Mouse (Mus musculus): ENCODE measurements at regions not wholly inside any gene's neighbourhood (a gene's known extent, or its start where the extent isn't known, plus 50 kb on each side); places are given as distances from the start of the nearest gene placed in this dataset.

DNA sequence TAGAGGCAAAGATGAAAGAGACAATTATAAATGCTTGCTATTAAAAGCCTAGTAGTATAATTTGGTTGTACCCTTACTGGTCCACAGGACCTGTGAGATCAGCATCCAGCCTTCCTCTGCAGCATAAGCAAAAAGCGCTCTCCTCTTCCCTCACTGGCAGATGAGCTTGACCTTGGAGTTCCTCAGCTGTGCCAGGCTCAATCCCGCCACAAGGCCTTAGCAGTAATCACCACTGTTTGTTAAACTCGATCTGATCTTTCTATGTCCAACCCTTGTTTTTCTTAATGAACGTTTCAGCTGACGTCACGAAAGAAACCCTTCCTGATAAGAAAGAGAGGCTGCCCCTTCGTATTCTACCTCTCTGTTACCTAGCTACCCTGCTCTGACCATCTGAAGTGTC, 183.5 kb downstream of the Ifng start:
- no peak for DNase-seq (ENCODE audit: low spot score)

DNA sequence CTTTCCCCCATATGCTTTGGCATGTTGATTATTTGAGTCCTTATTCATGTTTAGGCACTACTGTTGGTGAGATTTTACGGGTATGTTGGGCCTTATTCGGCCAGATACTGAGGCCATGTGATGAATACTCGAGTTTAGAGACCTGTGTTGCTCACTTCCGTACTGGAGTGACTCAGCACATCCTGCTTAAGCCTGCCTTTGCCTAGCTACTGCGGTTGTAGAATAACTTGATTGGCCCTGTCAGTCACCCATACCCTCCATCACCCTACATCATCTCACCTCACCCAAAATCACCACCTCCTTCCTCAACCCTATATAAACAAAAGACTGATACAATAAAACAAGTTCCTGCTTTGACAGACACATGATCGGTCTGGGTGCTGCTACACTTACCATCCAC, 187.2 kb downstream of the Ifng start:
- no peak for DNase-seq (ENCODE audit: low spot score)

DNA sequence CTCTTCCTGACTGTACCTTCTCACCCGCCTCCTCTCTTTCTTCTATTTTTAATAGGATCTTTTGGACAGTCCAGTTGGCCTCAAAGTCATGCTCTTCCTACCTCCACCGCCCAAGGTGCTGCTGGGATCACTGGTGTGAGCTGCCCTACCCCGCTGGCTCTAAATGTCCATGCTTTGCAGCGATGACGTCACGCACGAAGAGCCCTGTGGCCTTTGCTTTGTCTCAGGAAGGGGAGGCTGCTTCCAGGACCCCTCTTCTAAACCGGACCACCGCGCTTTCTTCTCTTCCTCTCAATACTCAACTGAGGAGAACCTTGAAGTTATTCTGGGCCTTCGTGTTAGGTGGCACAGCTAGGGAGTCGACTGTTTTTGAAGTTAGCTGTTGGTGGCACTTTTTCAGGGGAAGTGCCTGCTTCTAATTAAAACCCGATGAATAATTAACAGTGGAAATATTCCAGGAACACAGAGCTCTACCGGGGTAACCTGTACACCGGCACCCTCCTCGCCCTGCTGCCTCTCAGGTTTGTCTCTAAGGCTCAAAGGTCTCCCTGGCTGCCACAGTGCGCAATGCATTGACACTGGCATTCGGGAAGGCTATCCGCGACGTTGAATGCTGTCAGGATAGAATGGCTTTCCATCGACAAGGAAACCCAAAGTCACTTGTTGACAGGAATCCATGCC, 188.7 kb downstream of the Ifng start:
- DNase-seq (ENCODE audit: low spot score), result no peak

DNA sequence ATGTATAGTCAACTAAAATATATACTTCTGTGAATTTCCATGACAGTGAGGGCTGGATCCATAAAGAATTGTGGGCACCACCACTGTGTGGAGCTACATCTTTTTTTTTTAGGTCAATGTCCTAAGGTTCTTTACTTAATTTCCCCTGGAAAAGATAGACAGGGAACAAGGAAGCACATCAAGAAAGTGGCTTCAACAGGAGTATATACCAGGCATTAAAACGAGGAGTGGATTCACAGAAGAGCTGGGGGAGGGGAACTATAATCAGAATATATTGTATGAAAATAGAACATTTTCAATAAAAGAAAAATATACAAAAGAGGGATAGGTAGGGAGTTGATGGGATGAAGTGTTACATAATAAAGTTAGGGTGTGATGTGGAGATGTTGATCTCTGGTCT, 190.9 kb downstream of the Ifng start:
- DNase-seq (ENCODE audit: low spot score), result no peak

DNA sequence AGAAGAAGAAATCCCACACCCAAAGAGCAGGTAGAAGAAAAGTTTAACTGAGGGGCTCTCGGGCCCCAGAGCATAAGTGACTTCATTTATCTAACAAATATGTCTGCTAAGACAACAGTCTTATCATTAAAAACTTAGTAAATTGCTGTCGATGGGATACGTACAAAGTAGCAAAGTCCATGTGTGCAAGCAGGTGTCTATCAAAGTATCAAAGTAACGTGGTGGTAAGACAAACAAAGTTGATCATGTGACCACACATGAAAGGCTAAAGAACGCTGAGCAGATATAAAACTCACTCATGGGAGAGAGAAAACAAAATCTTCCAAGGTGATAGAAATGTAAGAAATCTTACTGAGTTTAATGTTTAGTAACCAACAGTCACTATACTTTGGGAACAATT, 191.3 kb downstream of the Ifng start:
- no peak for DNase-seq (ENCODE audit: low spot score)

DNA sequence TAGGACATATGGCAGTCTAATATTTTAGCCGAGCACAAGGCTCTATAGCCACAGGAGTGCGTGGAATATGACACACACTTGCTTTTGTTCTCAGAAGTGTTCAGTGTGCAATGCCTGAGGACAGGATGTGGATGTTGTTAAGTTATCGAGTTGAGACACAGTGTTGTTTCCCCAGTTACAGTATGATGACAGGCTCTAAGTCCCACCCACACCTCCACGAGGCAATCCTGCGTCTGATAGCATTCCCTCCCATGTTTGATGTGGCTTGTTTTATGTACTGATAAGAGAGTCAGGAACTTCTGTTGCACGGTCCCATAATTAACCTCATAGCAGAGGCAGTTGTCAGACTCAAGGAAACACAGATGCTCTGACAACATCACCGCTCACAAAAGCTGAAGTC, 192.6 kb downstream of the Ifng start:
- no peak for DNase-seq (ENCODE audit: low spot score)

DNA sequence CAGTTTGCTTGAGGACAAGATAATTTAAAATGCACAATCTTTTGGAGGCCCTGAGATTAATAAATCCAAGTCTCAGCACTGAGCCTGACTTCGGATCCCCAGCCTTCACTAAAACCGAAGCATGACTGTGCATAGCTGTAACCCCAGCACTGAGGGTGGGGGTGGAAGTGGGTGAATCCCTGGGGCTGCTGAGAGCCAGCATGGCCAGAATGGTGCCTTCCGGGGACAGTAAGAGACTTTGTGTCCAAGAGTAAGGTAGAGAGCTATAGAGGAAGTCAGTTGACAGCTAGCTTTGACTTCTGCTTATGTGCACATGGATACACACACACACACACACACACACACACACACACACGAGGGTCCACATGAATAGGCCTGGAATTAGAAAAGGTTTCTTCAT, 198.3 kb downstream of the Ifng start:
- no peak for DNase-seq (ENCODE audit: low spot score)

DNA sequence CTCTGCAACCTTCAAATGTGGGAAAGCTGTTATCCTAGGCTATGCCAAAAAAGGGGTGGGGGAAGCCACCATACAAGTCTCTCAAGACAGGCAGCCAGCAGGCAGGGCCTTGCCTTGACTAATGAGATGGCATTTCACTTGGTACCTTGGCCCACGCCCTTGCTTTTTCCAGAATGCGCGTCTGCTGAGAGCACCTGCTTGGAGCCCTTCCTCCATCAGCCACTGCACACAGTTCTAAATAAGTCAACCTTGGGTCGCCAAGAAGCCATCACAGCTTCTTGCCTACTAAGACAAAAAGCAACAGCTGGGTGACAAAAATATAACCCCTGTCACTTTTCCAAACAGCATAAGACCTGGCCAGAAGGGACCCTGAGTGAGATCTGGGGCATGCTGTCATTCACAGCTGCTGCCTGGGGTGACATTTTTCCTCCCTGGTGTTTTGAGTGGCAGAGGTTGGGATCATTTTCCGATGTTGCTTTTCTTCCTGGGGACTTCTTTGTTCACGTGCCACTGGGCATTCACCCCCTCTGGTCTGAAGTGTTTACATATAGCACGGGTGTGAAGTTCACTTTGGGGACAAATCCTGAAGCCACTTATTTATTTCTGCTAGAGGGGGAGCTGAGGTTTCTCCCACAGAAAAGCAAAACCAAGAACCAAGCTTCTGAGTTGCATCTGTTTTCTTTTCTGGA, 199.4 kb downstream of the Ifng start:
- DNase-seq (ENCODE audit: low spot score), result peak; percentile 70

DNA sequence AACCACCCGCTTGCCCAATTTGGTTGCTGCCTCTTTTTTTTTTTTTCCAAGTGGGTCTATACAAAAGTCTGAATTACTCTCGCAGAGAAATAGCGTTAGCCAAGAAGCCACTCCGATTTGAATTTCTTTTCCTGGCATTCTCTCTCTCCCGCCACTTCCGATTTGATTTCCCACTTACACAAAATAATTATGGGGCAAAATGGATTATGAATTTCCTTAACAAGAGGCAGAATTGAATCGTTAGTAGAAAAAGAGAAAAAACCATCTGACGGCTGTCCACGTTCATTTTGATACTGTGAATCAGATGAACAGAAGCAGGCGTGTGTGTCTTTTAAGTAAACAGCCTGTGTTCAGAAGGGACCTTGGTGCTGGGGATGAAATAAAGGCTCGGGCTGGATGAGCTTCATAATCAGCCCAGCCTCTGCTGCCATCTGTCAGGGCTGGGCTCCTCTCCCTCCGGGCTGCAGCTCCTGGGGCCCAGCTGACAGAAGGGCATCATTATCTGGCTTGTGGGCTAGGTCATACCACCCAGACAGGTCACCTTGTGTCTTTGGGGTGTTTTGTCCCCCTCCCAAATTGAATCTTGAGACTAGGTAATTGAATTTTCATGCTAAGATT, 200.1 kb downstream of the Ifng start:
- peak; percentile 71 for DNase-seq (ENCODE audit: low spot score)

DNA sequence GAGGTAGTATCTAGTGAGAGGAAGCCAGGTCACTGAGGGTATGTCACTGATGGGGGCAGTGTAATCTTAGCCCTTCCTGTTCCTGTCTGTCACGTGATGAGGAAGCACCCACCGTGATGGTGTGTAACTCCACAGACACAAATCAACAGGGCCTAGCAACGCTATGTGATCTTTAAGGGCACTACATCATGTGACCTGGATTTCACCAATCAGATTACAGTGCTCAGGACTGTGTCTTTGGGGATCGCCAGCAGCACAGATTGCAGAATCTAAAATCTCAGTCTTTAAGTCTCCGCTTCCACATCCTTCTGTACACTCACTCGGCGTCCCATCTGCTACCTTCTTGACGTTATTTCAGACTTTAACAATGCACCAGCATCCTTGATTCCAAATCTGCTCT, 202.8 kb downstream of the Ifng start:
- DNase-seq (ENCODE audit: low spot score), result no peak

DNA sequence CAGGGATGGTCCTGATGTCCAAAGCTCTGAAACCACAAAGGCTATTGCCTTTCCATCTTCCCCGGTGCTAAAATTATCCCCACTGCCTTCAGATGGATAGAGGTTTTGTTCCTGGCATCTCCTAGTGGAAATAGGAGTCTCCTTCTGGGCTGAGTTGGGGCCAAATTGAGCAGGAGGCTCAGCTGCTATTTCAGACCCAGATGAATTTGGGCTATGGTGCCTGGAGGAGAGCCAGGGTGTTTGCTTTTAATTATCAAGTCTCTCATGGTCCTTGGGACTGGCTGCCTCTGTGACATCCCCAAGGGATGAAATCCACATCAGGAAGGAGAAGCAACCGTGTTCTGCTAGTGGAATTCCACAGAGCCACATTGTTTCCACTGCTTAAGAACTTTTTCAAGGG, 207.3 kb downstream of the Ifng start:
- no peak for DNase-seq (ENCODE audit: low spot score)

DNA sequence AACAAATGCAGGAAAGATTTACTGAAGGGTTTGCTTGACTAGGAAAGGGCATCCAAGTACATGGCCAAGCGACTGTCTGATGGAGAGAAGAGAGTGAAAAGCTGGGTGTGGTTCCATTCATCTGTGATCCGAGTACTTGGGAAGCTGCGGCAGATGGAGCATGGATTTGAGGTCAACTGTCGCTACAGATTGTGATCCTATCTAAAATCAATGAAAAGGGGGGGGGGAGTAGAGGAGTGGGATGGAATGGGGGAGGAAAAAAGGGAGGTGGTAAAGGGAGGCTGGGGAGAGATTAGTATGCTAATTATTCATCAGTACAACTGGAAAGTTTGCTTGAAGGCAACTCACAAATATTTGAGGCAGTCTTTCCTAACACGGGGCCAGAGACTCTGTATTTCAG, 213.4 kb downstream of the Dyrk2 start:
- DNase-seq (ENCODE audit: low spot score), result peak; percentile 66

DNA sequence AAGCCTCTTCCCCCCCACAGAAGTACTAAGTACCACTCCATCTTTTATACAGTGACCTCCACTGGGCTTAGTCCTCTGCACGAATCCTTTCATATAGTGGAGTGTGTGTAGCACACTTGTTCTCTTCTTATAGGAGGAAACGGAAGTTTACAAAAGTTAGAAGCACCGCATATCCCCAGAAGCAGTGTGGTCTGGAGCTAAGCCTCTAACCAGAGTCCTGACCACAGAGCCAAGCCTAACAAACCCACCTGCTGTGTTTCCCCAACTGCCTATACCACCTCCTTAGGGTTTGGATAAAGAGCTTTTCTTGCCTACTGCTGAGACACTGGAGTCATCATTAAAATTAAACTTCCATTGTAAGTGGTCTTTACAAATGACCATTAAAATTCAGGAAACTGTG, 204.0 kb downstream of the Dyrk2 start:
- no peak for DNase-seq (ENCODE audit: low spot score)

DNA sequence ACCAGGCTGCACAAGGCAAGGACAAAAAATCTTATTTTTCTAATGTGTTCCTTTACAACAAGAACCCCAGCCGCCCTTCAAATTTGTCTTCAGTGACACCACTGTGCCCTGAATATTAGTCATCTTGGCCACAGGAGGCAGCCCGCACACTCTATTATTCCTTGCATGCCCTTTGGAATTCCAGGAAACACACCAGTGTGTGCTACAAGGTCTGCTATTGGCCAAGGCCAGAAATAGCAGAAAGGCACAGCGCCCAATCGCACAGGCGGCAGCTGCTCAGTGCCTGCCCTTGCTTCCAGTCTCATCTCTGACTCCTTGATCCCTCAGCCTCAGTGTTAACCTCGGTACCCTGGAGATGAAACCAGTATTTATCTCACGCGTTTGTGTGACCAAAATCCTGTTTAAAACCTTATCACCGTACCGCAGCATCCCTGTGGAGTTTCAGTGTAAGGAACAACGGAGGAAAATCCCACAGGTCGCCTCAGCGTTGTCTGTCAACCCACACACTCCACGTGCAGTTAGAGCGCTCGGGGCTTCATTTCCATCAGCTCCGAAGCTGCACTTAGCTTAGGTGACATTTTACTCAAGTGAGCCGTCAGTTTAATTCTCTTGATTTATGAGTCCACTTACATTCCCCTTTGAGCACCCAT, 194.1 kb downstream of the Dyrk2 start:
- DNase-seq (ENCODE audit: low spot score), result peak; percentile 47

DNA sequence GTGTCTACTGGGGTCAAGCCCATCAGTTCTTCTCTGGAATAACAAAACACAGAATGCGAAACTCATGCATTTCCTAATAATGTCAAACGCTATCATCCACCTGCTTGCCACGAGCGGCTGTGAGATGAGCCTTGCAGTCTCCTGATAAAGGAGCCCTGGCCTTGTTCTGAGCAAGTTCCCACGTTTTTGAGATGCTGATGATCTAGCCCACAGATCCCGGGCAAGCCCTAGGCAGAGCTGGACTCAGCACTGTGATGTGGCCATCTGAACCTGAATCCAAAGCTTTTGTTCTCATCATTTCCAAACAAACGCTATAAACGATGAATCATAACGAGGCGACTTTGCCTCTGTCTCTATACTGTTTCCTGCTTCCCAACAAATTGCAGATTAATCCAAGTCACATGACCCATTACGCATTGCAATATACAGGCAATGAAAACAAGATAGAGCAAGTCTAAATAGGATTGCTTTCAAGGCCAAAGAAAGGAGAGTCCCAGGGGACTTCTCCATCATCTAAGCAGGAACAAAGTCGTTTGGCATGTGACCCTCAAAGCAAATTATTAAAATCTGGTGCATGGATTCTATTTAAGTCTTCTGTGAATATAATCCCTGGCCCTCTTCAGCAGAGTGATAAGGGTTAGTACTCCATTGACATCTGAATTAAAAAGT, 191.1 kb downstream of the Dyrk2 start:
- DNase-seq (ENCODE audit: low spot score), result peak; percentile 15

DNA sequence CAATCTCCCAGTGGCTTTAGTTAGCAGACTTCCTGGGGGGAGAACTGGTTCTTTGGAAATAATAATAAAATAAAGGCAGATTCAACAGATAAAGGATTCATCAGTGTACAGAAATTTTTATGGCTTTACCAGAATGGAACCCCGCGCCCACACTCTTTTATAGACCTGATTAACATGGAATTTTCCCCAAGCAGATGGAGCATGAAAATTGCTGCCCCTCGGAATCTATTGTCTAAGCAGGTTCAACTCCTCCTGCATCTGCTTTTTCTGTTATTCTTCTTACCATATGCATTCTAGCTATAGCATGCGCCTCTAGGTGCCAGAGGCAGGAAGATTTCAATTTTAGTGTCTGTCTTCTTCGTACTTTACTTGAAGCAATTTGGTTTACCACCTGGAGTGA, 190.5 kb downstream of the Dyrk2 start:
- DNase-seq (ENCODE audit: low spot score), result no peak

DNA sequence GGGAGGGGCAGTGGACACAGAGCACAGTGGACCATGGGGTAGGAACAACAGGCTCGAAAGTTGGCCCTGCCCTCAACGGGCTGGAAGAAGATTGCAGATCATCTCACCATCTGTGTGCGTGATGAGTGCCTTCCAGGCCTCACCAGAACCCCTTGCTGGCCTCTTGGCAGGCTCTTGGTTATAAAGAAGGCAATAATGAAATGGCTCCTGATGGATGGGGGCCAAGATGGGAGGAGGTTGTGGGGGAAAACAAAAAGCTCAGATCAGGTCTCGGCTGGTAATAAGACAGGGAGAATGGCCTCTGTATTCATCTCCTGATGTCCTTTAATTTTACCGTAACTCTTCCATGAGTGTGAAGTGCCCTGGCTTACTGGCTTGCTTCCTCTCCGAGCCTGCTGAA, 189.1 kb downstream of the Dyrk2 start:
- DNase-seq (ENCODE audit: low spot score), result no peak

DNA sequence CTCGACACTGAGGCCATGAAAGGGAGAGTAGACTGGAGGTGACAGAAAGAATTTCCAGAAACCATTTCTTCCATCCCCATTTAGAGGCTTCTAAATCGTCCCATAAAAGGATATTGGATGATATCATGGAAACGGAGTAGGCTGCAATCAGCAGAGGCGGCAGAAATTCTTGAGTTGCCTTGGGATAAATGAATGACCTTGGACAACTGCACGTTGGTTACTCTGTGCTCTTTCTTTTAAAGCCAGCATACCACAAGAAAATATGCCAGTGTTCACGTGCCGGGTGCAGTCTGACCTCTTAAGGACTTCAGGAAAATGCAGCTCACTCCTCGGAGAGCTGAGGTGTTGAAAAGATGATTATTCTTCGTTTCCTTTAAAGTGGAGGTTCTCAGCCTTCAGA, 186.7 kb downstream of the Dyrk2 start:
- DNase-seq (ENCODE audit: low spot score), result no peak

DNA sequence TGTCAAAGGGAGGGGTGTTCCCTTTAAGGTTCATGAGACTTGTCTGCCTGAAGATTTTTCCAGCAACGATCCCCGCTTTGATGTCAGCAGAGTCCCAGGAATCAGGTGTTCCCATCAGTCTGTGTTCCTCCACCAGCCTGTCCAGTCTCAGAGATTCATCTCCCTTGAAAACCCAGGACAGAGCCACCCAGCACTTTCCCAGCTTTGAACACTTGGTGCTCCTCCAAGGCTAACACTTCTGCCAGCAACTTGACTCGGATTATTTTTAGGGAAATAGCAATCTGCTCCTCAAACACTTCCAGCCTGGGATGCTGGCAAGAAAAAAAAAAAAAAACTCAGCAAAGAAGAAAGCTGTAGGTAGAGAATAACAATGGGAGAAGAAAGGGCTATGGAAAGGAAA, 170.7 kb downstream of the Dyrk2 start:
- no peak for DNase-seq (ENCODE audit: low spot score)

DNA sequence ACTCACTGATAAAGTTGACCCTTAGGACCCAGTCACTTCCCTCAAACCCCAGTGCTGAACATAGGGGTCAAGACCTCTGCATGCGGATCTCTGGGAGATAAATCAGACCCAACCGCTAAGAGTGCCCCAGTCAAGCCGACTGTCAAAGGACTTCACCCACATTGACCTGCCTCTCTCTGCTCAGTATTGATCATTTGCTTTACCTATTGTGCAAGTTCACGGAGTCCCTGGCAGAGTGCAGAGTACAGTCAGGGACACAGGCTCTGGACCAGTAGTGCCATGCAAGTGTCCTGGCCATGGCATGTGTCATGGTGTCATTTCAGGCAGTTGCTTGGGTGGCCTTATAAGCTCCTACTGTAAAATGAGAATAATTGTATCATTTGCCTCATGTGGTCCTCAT, 169.9 kb downstream of the Dyrk2 start:
- no peak for DNase-seq (ENCODE audit: low spot score)

DNA sequence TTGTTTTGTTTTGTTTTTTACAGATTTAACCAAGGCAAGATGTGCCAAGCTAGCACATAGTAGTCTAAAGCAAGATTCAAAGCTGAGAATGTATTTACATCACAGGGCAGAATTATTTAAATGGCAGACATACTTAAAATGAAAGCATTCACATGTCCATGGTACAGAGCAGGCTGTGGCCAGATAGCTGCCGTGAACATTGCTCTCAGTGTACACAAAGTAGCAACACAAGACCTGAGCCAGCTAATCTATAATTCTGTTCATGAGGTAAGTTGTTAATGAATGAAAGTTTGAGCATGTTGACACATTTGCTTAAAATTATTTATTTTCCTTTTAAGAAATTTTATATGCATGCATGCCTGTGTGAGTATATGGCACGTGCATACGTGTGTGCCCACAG, 164.0 kb downstream of the Dyrk2 start:
- DNase-seq (ENCODE audit: low spot score), result no peak

DNA sequence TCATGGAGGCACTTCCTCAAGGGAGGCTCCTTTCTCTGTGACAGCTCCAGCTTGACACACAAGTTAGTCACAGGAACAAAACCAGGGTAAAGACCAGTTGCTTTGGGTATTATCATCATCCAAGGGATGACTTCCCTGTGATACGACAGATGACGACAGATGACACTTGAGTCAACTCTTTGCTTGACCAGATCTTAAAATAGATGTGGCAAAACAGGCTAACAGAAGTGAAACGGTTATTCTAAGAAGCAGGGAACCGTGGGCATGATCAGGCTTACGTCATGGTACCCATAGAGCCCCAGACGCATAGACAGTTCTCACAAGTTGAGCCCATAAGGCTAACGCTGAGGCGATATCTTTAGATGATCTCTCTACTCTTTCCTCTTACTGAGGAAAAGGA, 160.3 kb downstream of the Dyrk2 start:
- no peak for DNase-seq (ENCODE audit: low spot score)

DNA sequence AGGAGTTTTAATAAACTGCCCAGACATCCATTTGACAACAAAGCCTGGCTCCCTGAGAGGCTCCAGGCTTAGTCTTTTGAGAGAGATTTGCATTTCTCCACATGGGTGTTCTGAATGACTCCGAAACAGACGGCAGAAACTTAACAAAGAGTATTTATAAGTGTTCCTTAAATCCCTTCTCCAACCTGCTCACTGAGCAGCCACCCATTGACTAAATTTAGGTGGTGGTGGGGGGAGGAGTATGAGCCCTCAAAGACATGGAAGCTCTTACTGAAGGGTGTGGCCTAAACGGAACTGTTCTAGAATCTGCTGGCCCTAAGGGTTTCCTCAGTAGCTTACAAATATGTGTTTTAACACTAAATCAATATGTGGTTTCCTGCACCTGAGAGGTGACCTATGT, 158.5 kb downstream of the Dyrk2 start:
- DNase-seq (ENCODE audit: low spot score), result no peak

All from retina, embryonic 14.5 days (tissue).